Mouse (Mus musculus): ENCODE measurements around the gene Mtx2. TPM values are rescaled to one million over a fixed set of nuclear protein-coding genes. Genes with fewer than 3 reads are reported as not detected.

Mtx2 gene
- polyA plus RNA-seq, 1 experiment from 2014 or later: 168 TPM

DNA sequence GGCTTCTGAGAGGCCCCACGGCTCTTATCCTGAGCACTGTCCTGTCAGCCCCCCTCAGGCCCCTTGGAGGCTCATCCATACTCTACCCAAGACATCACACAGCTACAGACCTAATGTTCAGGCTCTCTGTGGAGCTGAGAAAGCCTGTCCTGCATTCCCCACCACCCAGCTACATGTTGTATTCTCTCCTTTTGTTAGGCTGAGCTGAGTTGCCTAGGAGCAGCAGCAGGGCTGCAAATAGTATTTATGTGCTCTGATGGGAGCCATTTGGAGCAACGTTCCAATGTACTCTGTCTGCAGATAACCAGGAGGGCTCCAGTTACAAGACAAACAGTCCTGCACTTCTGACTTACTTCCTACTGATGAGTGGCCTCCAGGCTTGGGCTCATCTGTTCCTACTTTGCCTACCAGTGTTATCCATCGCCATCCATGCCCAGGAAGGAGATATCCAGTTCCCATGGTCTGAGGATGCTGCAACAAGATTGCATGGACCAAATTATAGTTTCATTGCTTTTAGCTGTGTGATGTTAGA, 76.2 kb downstream of the Mtx2 start:
- H3K27ac ChIP-seq (ENCODE audit: low read depth, low read length): no peak overlapping the region
- no peaks in the 10 kb centered on the region for H3K27me3 ChIP-seq (replicated peaks; ENCODE audit: control insufficient read depth, insufficient read depth, low read length)
- ATAC-seq: no peak
- H3K4me3 ChIP-seq (ENCODE audit: low read depth, low read length): no peak overlapping the region
- H3K9me3 ChIP-seq (replicated peaks; ENCODE audit: control insufficient read depth, low read length): no peaks in the 10 kb centered on the region
- H3K36me3 ChIP-seq (ENCODE audit: control insufficient read depth, insufficient read depth, low read length): no peaks in the 10 kb centered on the region
- no peak for DNase-seq (ENCODE audit: low spot score)
- 73% methylated on average over 3 of the region's 3 CpGs for WGBS
- no peaks in the 10 kb centered on the region for H3K4me1 ChIP-seq (ENCODE audit: control insufficient read depth, insufficient read depth, low read length)
- no peak overlapping the region for H3K9ac ChIP-seq (ENCODE audit: low read length)
- no peak overlapping the region for H3K4me2 ChIP-seq (ENCODE audit: low read length)

DNA sequence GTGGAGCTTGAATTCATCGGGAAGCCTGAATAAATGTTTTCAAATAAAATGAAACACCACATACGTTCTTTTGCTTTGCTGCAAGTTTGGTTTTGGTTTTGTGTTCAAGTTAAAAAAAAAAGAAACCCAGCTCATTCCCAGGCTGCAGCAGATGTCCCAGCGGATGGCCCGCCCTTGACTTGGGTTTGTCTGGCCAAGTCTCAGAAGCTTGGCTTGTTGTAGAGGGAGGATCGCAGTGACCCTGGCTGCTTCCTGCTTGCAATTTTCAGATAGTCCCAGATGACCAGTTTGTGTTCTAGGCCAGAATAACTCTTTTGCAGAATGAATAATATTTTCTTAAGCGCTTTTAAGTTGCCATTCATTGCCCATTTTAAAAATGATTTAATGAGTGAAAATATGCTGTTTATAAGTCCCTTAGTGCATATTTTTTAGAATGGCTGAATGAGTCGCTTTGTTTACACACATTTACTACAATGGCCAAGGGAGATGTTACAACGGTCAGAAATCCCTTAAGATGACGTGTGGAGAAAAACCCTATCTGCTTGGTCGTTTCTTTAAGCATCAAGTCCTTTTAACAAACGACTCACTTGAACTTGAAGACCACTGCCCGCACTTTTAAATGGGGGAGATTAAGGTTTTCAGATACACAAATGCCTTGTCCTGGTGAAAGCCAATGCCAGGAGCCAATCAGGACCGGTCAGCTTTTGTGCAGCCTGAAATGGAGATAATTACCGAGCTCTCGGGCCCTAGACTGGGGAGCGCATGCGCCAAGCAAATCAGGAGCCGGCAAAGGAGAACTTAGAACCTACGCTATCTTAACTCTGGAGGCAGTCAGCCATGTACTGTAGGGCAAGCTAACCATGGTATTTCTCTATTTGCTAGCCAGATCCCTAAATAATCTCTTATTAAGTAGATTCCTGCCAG, 82.0 kb downstream of the Mtx2 start:
- H3K4me1 ChIP-seq (ENCODE audit: control insufficient read depth, insufficient read depth, low read length): no peaks in the 10 kb centered on the region
- peak overlapping the region; percentile 12; the same call in 1 of the 2 replicates for H3K4me2 ChIP-seq (ENCODE audit: low read length)
- no peak overlapping the region for H3K4me3 ChIP-seq (ENCODE audit: low read depth, low read length)
- H3K27me3 ChIP-seq (replicated peaks; ENCODE audit: control insufficient read depth, insufficient read depth, low read length): no peaks in the 10 kb centered on the region
- ATAC-seq (no peak), DNase-seq (ENCODE audit: low spot score) (peak; percentile 28)
- H3K9me3 ChIP-seq (replicated peaks; ENCODE audit: control insufficient read depth, low read length): no peaks in the 10 kb centered on the region
- H3K9ac ChIP-seq (ENCODE audit: low read length): no peak overlapping the region
- WGBS: 56% methylated on average over 19 of the region's 19 CpGs
- H3K27ac ChIP-seq (ENCODE audit: low read depth, low read length): no peak overlapping the region
- no peaks in the 10 kb centered on the region for H3K36me3 ChIP-seq (ENCODE audit: control insufficient read depth, insufficient read depth, low read length)

DNA sequence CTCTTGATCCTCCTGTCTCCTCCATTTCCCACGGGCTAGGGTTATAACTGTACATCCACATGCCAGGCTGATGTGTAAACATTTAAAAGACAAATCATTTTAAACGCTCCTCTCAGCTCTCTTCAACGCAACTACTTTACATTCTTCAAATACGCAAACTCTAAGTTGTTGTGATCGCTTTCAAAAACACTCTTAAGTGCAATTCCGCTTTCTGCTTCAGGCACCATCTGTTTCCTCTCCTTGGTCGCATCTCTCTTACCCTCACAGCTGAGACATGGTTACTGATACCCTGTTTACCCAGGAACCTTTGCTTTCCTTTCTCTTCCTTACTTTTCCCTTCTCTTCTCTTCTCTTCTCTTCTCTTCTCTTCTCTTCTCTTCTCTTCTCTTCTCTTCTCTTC, 86.4 kb downstream of the Mtx2 start:
- WGBS: 84% methylated on average over 7 of the region's 7 CpGs
- Histone ChIP-seq H3K27me3 (replicated peaks; ENCODE audit: control insufficient read depth, insufficient read depth, low read length) (no peaks in the 10 kb centered on the region), H3K4me2 (ENCODE audit: low read length) (no peak overlapping the region), H3K27ac (ENCODE audit: low read depth, low read length) (no peak overlapping the region), H3K9ac (ENCODE audit: low read length) (no peak overlapping the region), H3K36me3 (ENCODE audit: control insufficient read depth, insufficient read depth, low read length) (no peaks in the 10 kb centered on the region), H3K4me1 (ENCODE audit: control insufficient read depth, insufficient read depth, low read length) (no peaks in the 10 kb centered on the region), H3K4me3 (ENCODE audit: low read depth, low read length) (no peak overlapping the region), H3K9me3 (replicated peaks; ENCODE audit: control insufficient read depth, low read length) (no peaks in the 10 kb centered on the region)
- ATAC-seq: no peak
- DNase-seq (ENCODE audit: low spot score): no peak

DNA sequence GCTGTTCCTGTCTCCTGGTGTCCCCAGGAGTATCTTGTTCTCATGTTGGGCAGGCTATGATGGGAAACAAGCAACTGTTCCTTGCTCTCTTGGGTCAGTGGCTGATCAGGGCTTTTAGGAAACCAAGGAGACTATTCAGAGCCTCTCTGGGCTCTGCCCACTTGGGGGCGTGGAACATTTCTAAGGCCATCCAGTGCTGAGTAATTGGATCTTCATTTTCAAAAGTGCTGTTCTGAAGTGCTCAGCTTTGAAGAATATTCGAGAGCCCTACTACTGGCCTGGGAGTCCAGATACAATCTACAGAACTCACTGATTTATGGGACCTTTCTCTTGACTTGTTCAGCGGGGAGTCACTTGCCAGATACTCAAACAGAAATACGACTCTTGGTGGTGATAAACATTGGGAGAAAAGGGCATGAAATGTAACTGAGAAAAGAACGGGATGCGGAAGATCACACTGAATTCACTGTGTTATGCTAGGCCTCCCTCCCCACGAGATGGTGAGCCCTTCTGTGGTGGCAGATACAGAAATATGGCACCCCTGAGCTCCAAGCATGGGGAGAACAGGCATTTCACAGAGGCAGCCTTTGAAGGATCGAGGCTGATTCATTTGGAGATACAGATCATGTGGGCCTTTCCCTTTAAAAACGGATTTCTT, 92.4 kb downstream of the Mtx2 start:
- Histone ChIP-seq H3K36me3 (ENCODE audit: control insufficient read depth, insufficient read depth, low read length) (no peaks in the 10 kb centered on the region), H3K27ac (ENCODE audit: low read depth, low read length) (no peak overlapping the region), H3K27me3 (replicated peaks; ENCODE audit: control insufficient read depth, insufficient read depth, low read length) (no peaks in the 10 kb centered on the region), H3K4me3 (ENCODE audit: low read depth, low read length) (no peak overlapping the region), H3K9me3 (replicated peaks; ENCODE audit: control insufficient read depth, low read length) (no peaks in the 10 kb centered on the region), H3K9ac (ENCODE audit: low read length) (no peak overlapping the region), H3K4me2 (ENCODE audit: low read length) (no peak overlapping the region), H3K4me1 (ENCODE audit: control insufficient read depth, insufficient read depth, low read length) (no peaks in the 10 kb centered on the region)
- 78% methylated on average over 9 of the region's 9 CpGs for WGBS
- DNase-seq (ENCODE audit: low spot score): no peak
- no peak for ATAC-seq

DNA sequence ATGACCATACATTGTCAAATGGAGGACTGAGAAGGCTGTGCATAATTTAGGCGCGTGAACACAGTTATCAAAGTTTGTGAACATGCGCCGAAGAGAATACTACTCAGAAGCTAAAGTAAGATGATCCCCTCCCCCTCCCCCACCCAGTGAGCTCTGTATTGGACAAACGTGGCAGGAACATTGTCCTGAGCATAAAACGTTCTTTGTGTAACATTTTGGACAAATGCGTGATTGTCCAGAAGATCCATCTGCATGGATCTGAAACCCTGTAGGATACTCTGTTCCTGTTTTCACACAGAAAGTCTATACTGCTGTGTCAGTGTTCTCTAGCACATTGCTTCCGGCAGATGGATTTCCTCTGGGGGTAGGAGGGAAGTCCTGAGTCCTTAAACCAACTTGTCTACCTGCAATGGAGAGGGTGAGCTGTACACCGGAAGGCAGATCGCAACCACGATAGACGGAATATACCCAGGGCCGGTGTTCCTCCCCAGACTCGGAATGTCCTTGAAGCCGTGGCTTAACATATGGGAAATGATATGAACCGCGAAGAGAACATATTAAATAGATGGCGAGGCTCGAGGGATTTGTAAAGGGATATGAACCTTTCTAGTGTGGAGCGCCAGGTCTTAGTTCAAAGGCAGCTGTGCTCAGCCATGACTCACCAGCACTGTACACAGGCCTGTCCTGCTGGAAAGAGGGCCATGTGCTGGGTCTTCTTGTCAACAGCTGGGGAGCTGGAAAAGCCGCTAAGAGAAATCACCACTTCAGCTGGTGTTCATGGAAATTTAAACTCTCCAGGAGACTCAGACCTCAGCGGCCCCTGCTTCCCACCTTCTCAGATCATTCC, 100.6 kb downstream of the Mtx2 start:
- H3K27me3 ChIP-seq (replicated peaks; ENCODE audit: control insufficient read depth, insufficient read depth, low read length): no peaks in the 10 kb centered on the region
- 91% methylated on average over 22 of the region's 22 CpGs for WGBS
- H3K27ac ChIP-seq (ENCODE audit: low read depth, low read length): no peak overlapping the region
- DNase-seq (ENCODE audit: low spot score): no peak
- no peak overlapping the region for H3K4me2 ChIP-seq (ENCODE audit: low read length)
- H3K9me3 ChIP-seq (replicated peaks; ENCODE audit: control insufficient read depth, low read length): no peaks in the 10 kb centered on the region
- H3K4me3 ChIP-seq (ENCODE audit: low read depth, low read length): no peak overlapping the region
- no peaks in the 10 kb centered on the region for H3K36me3 ChIP-seq (ENCODE audit: control insufficient read depth, insufficient read depth, low read length)
- no peaks in the 10 kb centered on the region for H3K4me1 ChIP-seq (ENCODE audit: control insufficient read depth, insufficient read depth, low read length)
- H3K9ac ChIP-seq (ENCODE audit: low read length): no peak overlapping the region
- no peak for ATAC-seq

Other genes starting within 250 kb of the Mtx2 start
- gene Lnpk, start 246.4 kb upstream of the Mtx2 start, polyA plus RNA-seq (2014; fragmentation: Nextera tagmentation; extraction: Ambion mirVana): 33.3 and 48.8 TPM in 2 replicates
- not detected in 2 replicates for gene Evx2, start 166.2 kb upstream of the Mtx2 start, polyA plus RNA-seq (2014; fragmentation: Nextera tagmentation; extraction: Ambion mirVana)
- gene Hoxd13, start 157.5 kb upstream of the Mtx2 start, polyA plus RNA-seq (2014; fragmentation: Nextera tagmentation; extraction: Ambion mirVana): not detected in 2 replicates
- not detected in 2 replicates for gene Hoxd12, start 150.8 kb upstream of the Mtx2 start, polyA plus RNA-seq (2014; fragmentation: Nextera tagmentation; extraction: Ambion mirVana)
- not detected in 2 replicates for gene Hoxd11, start 146.2 kb upstream of the Mtx2 start, polyA plus RNA-seq (2014; fragmentation: Nextera tagmentation; extraction: Ambion mirVana)
- not detected in 2 replicates for gene Hoxd10, start 133.9 kb upstream of the Mtx2 start, polyA plus RNA-seq (2014; fragmentation: Nextera tagmentation; extraction: Ambion mirVana)
- not detected in 2 replicates for gene Hoxd9, start 128.1 kb upstream of the Mtx2 start, polyA plus RNA-seq (2014; fragmentation: Nextera tagmentation; extraction: Ambion mirVana)
- gene Hoxd8, start 121.2 kb upstream of the Mtx2 start, polyA plus RNA-seq (2014; fragmentation: Nextera tagmentation; extraction: Ambion mirVana): 0.09 TPM in 1 of 2 replicates, not detected in the other
- gene Hoxd3, start 113.9 kb upstream of the Mtx2 start, polyA plus RNA-seq (2014; fragmentation: Nextera tagmentation; extraction: Ambion mirVana): not detected in 2 replicates
- gene Hoxd4, start 113.9 kb upstream of the Mtx2 start, polyA plus RNA-seq (2014; fragmentation: Nextera tagmentation; extraction: Ambion mirVana): not detected in 2 replicates
- gene Gm28230, start 99.1 kb upstream of the Mtx2 start, polyA plus RNA-seq (2014; fragmentation: Nextera tagmentation; extraction: Ambion mirVana): not detected in 2 replicates
- gene Hoxd1, start 62.8 kb upstream of the Mtx2 start, polyA plus RNA-seq (2014; fragmentation: Nextera tagmentation; extraction: Ambion mirVana): not detected in 2 replicates